In genomic region chr9:53750899-53751298, GRCm38 (mm10) we compare ENCODE assay signal across 13 mouse cellular contexts. TPM values are rescaled to one million over a fixed set of nuclear protein-coding genes. Genes with fewer than 3 reads are reported as not detected.
DNase-seq lines count a peak whose midpoint lies in the region; TF ChIP-seq lines count a peak whose summit lies in the region.
"Had no signal": no experiment of that assay in that cellular context is flagged by ENCODE, and none has a peak within 500 bp of the region (broad histone marks: within the 10 kb centered on the region; RNA-seq: fewer than 3 reads in every experiment).

No protein-coding gene starts in this region.

- DNase-seq in kidney, adult 2 months: peak; percentile 12
- DNase-seq in kidney, adult 8-10 months: no peak
- DNase-seq in 416B (ENCODE audit: low read depth): peak; percentile 59
- peak; percentile 63 for DNase-seq in induced T-regulatory cell, adult 2 months (ENCODE audit: low read depth)
- no peak for DNase-seq in left cerebral cortex, adult 8-10 months (ENCODE audit: low spot score in 2 of 2)
- DNase-seq in yolk sac, embryonic 10.5 days (ENCODE audit: low spot score): no peak
- DNase-seq in ovary, postnatal 36 days (ENCODE audit: low spot score): no peak
- DNase-seq: cerebellum, postnatal 25 days; heart, postnatal 36 days; left cerebral cortex, postnatal 4 days had no signal

- H3K9me3 ChIP-seq in E14TG2a.4 (ENCODE audit: low read length): peaks cover 17% of the 10 kb centered on the region
- H3K9me3 ChIP-seq: kidney, embryonic 15.5 days; stomach, embryonic 15.5 days had no signal

- H3K27ac ChIP-seq in kidney, adult 2 months (ENCODE audit: insufficient read depth, low read depth, low read length): no peak overlapping the region
- H3K27ac ChIP-seq: kidney, embryonic 15.5 days; stomach, embryonic 15.5 days had no signal

- no peaks in the 10 kb centered on the region for H3K27me3 ChIP-seq in kidney, adult 2 months (replicated peaks; ENCODE audit: control insufficient read depth, insufficient read depth, low read length)
- H3K27me3 ChIP-seq in E14TG2a.4 (ENCODE audit: insufficient read depth, low read length): no peaks in the 10 kb centered on the region
- H3K27me3 ChIP-seq: stomach, embryonic 15.5 days had no signal

- peak; percentile 47 for TF ChIP-seq CTCF in kidney, adult 2 months (conservative IDR thresholded peaks at IDR 0.05; ENCODE audit: insufficient read depth, insufficient read length, low read depth, low read length)
- TF ChIP-seq CTCF in E14TG2a.4 (conservative IDR thresholded peaks at IDR 0.05; ENCODE audit: low read length): peak; percentile 42

- no peak overlapping the region for H3K4me3 ChIP-seq in kidney, adult 2 months (ENCODE audit: insufficient read depth, low read depth, low read length)
- no peak overlapping the region for H3K4me3 ChIP-seq in E14TG2a.4 (replicated peaks; ENCODE audit: low read length)
- H3K4me3 ChIP-seq: kidney, embryonic 15.5 days; stomach, embryonic 15.5 days had no signal

- 32% methylated on average over 5 of the region's 5 CpGs for WGBS in kidney, adult 2 months

- H3K4me1 ChIP-seq in kidney, adult 2 months (ENCODE audit: control insufficient read depth, insufficient read depth, low read length): no peaks in the 10 kb centered on the region
- peaks cover 13% of the 10 kb centered on the region for H3K4me1 ChIP-seq in E14TG2a.4 (replicated peaks; ENCODE audit: low read depth, low read length)
- H3K4me1 ChIP-seq: kidney, embryonic 15.5 days; stomach, embryonic 15.5 days had no signal

- TF ChIP-seq POLR2A in kidney, adult 2 months (IDR thresholded peaks at IDR 0.05; ENCODE audit: low read depth, low read length): no peak

- no peaks in the 10 kb centered on the region for H3K36me3 ChIP-seq in kidney, adult 2 months (ENCODE audit: control insufficient read depth, insufficient read depth, low read length)
- no peaks in the 10 kb centered on the region for H3K36me3 ChIP-seq in E14TG2a.4 (ENCODE audit: insufficient read depth, low read length)
- H3K36me3 ChIP-seq: kidney, embryonic 15.5 days; stomach, embryonic 15.5 days had no signal

RNA-seq across cellular contexts. Expression of gene Slc35f2, which starts 20.4 kb away (rescaled TPM):
- polyA plus RNA-seq in kidney, adult 2 months (2012; rRNA removed): 16.3 and 18.2 TPM in 2 replicates
- total RNA-seq in left cerebral cortex, adult 8-10 months (2022): 1 to 10 TPM; 3.0 to 4.1 (median 3.2) TPM
- total RNA-seq: heart, postnatal 36 days had no signal

RNA-seq across cellular contexts. Expression of gene Rab39, which starts 44.9 kb away (rescaled TPM):
- 0.08 and 0.11 TPM in 2 replicates for polyA plus RNA-seq in kidney, adult 2 months (2012; rRNA removed)
- 1 to 10 TPM; 1.1 to 2.0 (median 1.3) TPM for total RNA-seq in left cerebral cortex, adult 8-10 months (2022)

Comparison
In these comparisons a context has a peak if more than half of its experiments do, and no peak if none do; other contexts are left out.
1. DNase-seq: peak in kidney, adult 2 months (single experiment), 416B (single experiment) and induced T-regulatory cell, adult 2 months (single experiment); none in kidney, adult 8-10 months (0 of 2), left cerebral cortex, adult 8-10 months (0 of 2), yolk sac, embryonic 10.5 days (single experiment) and ovary, postnatal 36 days (single experiment).